Mouse (Mus musculus) testis, adult 2 months (tissue): ENCODE measurements around the gene Akap5.

Source experiments
- CTCF ChIP-seq: fragments of 200-500 bp; IDR thresholded peaks from 2 replicates; pipeline ENCODE4 v1.5.1; 2012; ENCODE audit warnings: low read depth, mild to moderate bottlenecking, inconsistent platforms, low read length, moderate library complexity; ENCODE audit not compliant: control insufficient read depth, insufficient read depth, insufficient replicate concordance
- POLR2A ChIP-seq: fragments of 200-500 bp; IDR thresholded peaks from 2 replicates; pipeline ENCODE4 v1.6.1; 2012; ENCODE audit warnings: low read depth, mild to moderate bottlenecking, inconsistent platforms, low read length, moderate library complexity; ENCODE audit not compliant: control insufficient read depth

GRCm38 (mm10) chr12:76370831-76371571, 46.3 kb downstream of the Akap5 start:
- peak; percentile 51; the same call in 1 of the 2 replicates for TF ChIP-seq POLR2A
- TF ChIP-seq CTCF = no peak
